Comparison of ENCODE assay signal across 8 mouse cellular contexts in the genomic region with DNA sequence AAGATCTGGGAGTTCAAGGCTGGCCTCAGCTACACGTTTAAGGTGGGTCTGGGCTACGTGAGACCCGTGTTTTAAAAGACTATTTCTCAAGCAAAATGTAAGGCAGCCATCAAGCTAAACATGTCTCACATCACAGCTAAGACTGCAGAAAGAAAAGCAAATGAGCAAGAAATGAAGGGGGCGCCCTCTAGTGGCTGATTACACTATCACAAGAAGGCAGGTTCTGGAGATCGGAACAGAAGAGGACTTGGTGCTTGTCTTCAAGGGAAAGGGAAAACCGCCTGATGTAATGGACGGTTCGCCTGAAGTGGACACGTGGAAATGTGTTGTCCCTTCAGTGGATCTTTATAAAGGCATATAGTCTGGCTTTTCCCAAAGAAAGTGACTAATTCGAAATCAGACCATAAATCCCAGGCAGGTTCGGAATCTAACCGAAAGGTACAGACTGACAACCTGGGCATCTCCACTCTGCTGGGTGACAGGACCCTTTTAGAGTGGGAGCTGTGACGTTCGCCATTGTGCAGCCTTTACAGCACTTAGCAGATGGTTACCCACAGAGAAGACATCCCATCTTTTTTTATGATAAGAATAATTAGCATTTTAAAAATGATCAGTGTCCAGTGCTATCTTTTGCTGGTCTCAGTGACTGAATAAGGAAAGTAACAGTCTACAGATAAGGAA. TPM values are rescaled to one million over a fixed set of nuclear protein-coding genes. Genes with fewer than 3 reads are reported as not detected.
DNase-seq lines count a peak whose midpoint lies in the region; ATAC-seq and TF ChIP-seq lines count a peak whose summit lies in the region.

No protein-coding gene starts in this region.

- TF ChIP-seq CTCF in cerebellum, adult 2 months (IDR thresholded peaks at IDR 0.05; ENCODE audit: borderline replicate concordance, insufficient read depth, low read depth, low read length): peak; percentile 59; the same call in 1 of the 2 replicates
- peak; percentile 98 for TF ChIP-seq CTCF in midbrain, postnatal 0 days (IDR thresholded peaks at IDR 0.05)
- TF ChIP-seq CTCF in spleen, adult 2 months (IDR thresholded peaks at IDR 0.05; ENCODE audit: extremely low read depth, insufficient read depth, insufficient read length, insufficient replicate concordance): peak; percentile 54; the same call in 1 of the 2 replicates

- no peak overlapping the region for H3K27ac ChIP-seq in kidney, embryonic 14.5 days (ENCODE audit: low read depth, low read length)
- no peak overlapping the region for H3K27ac ChIP-seq in cerebellum, adult 2 months (ENCODE audit: insufficient read depth, low read length)
- no peak overlapping the region for H3K27ac ChIP-seq in midbrain, postnatal 0 days (ENCODE audit: low read depth, low read length)
- no peak overlapping the region for H3K27ac ChIP-seq in spleen, adult 2 months (ENCODE audit: insufficient read depth, low read length)

- TF ChIP-seq POLR2A in cerebellum, adult 2 months (IDR thresholded peaks at IDR 0.05; ENCODE audit: borderline replicate concordance, insufficient read depth, low read length): no peak
- TF ChIP-seq POLR2A in spleen, adult 2 months (IDR thresholded peaks at IDR 0.05; ENCODE audit: low read depth, low read length): no peak

- H3K27me3 ChIP-seq in kidney, embryonic 14.5 days (ENCODE audit: control insufficient read depth, insufficient read depth, low read length): no peaks in the 10 kb centered on the region
- no peaks in the 10 kb centered on the region for H3K27me3 ChIP-seq in cerebellum, adult 2 months (ENCODE audit: control insufficient read depth, insufficient read depth, low read length)
- no peaks in the 10 kb centered on the region for H3K27me3 ChIP-seq in midbrain, postnatal 0 days (ENCODE audit: insufficient read depth, low read length)
- H3K27me3 ChIP-seq in spleen, adult 2 months (ENCODE audit: control insufficient read depth, insufficient read depth, low read length): no peaks in the 10 kb centered on the region

- peak; percentile 77 for DNase-seq in kidney, adult 18-20 months
- DNase-seq in cerebellum, adult 2 months: peak; percentile 71 to 79
- peak; percentile 76 to 96 for DNase-seq in frontal cortex, adult 2 months (ENCODE audit: extremely low spot score in 1 of 2, low spot score in 1 of 2)
- DNase-seq in induced T-regulatory cell, adult 2 months (ENCODE audit: low read depth): peak; percentile 92
- peak; percentile 78 for DNase-seq in left cerebral cortex, postnatal 4 days
- DNase-seq in midbrain, postnatal 0 days (ENCODE audit: low spot score): peak; percentile 85
- DNase-seq in spleen, adult 2 months (ENCODE audit: low read depth in 1 of 2, low spot score in 2 of 2): peak; percentile 57 to 72

- no peak overlapping the region for H3K4me2 ChIP-seq in kidney, embryonic 14.5 days (replicated peaks; ENCODE audit: low read depth, low read length)
- H3K4me2 ChIP-seq in midbrain, postnatal 0 days (ENCODE audit: low read depth, low read length, poor library complexity, severe bottlenecking): no peak overlapping the region

- H3K4me3 ChIP-seq in kidney, embryonic 14.5 days (ENCODE audit: low read length): no peak overlapping the region
- no peak overlapping the region for H3K4me3 ChIP-seq in cerebellum, adult 2 months (replicated peaks; ENCODE audit: insufficient read depth, low read depth, low read length)
- H3K4me3 ChIP-seq in midbrain, postnatal 0 days (ENCODE audit: low read depth, low read length): no peak overlapping the region
- H3K4me3 ChIP-seq in spleen, adult 2 months (ENCODE audit: extremely low read depth, insufficient read depth, insufficient read length): no peak overlapping the region

- no peak; the same call in 1 of the 2 replicates for ATAC-seq in kidney, embryonic 14.5 days (ENCODE audit: low FRiP score, low TSS enrichment)
- ATAC-seq in midbrain, postnatal 0 days (ENCODE audit: low FRiP score): no peak

- 28% methylated on average over 14 of the region's 14 CpGs for WGBS in kidney, embryonic 14.5 days
- 23% methylated on average over 14 of the region's 14 CpGs for WGBS in cerebellum, adult 2 months
- WGBS in midbrain, postnatal 0 days: 21% methylated on average over 14 of the region's 14 CpGs
- WGBS in spleen, adult 2 months: 30% methylated on average over 14 of the region's 14 CpGs

- no peak overlapping the region for H3K9ac ChIP-seq in kidney, embryonic 14.5 days (ENCODE audit: low read depth, low read length)
- H3K9ac ChIP-seq in midbrain, postnatal 0 days (replicated peaks; ENCODE audit: low read length, poor library complexity, severe bottlenecking): no peak overlapping the region

- no peaks in the 10 kb centered on the region for H3K4me1 ChIP-seq in kidney, embryonic 14.5 days (ENCODE audit: control insufficient read depth, insufficient read depth, low read length)
- no peaks in the 10 kb centered on the region for H3K4me1 ChIP-seq in cerebellum, adult 2 months (ENCODE audit: control insufficient read depth, insufficient read depth, low read length)
- no peaks in the 10 kb centered on the region for H3K4me1 ChIP-seq in midbrain, postnatal 0 days (ENCODE audit: insufficient read depth, low read length)
- no peaks in the 10 kb centered on the region for H3K4me1 ChIP-seq in spleen, adult 2 months (ENCODE audit: control insufficient read depth, insufficient read depth, insufficient read length)

- no peaks in the 10 kb centered on the region for H3K9me3 ChIP-seq in kidney, embryonic 14.5 days (ENCODE audit: control insufficient read depth, low read length)
- no peaks in the 10 kb centered on the region for H3K9me3 ChIP-seq in midbrain, postnatal 0 days (ENCODE audit: low read length)

- intact Hi-C loops in left cerebral cortex, postnatal 4 days (cut with DNase I): no loop called here

- H3K36me3 ChIP-seq in kidney, embryonic 14.5 days (ENCODE audit: control insufficient read depth, insufficient read depth, low read length): no peaks in the 10 kb centered on the region
- no peaks in the 10 kb centered on the region for H3K36me3 ChIP-seq in midbrain, postnatal 0 days (ENCODE audit: insufficient read depth, low read length)
- H3K36me3 ChIP-seq in spleen, adult 2 months (ENCODE audit: control insufficient read depth, insufficient read depth, low read length): no peaks in the 10 kb centered on the region

RNA-seq across cellular contexts. Expression of a gene that starts 13.1 kb away (rescaled TPM):
- 105 and 129 TPM in 2 replicates for polyA plus RNA-seq in kidney, embryonic 14.5 days (2014; fragmentation: Nextera tagmentation; extraction: Ambion mirVana)
- 102 and 103 TPM in 2 replicates for polyA plus RNA-seq in cerebellum, adult 2 months (2012; rRNA removed)
- polyA plus RNA-seq in frontal cortex, adult 2 months (2012; rRNA removed): 75.9 and 87.6 TPM in 2 replicates
- 10 to 100 TPM; 12.5 to 14.0 TPM for total RNA-seq in left cerebral cortex, postnatal 4 days (2021)
- total RNA-seq in midbrain, postnatal 0 days (2014; rRNA removed): 51.9 TPM in 2 replicates
- polyA plus RNA-seq in midbrain, postnatal 0 days (2015; fragmentation: Nextera tagmentation; extraction: Ambion mirVana): 74.3 and 79.3 TPM in 2 replicates
- polyA plus RNA-seq in spleen, adult 2 months (2012; rRNA removed): 11.4 and 15.6 TPM in 2 replicates

RNA-seq across cellular contexts. Expression of a gene that starts 20.6 kb away (rescaled TPM):
- polyA plus RNA-seq in kidney, embryonic 14.5 days (2014; fragmentation: Nextera tagmentation; extraction: Ambion mirVana): 58.2 and 65.2 TPM in 2 replicates
- polyA plus RNA-seq in cerebellum, adult 2 months (2012; rRNA removed): 27.0 and 28.5 TPM in 2 replicates
- 24.5 and 25.0 TPM in 2 replicates for polyA plus RNA-seq in frontal cortex, adult 2 months (2012; rRNA removed)
- 10 to 100 TPM; 36.6 to 41.8 TPM for total RNA-seq in left cerebral cortex, postnatal 4 days (2021)
- 16.5 and 21.3 TPM in 2 replicates for total RNA-seq in midbrain, postnatal 0 days (2014; rRNA removed)
- polyA plus RNA-seq in midbrain, postnatal 0 days (2015; fragmentation: Nextera tagmentation; extraction: Ambion mirVana): 55.4 and 58.3 TPM in 2 replicates
- polyA plus RNA-seq in spleen, adult 2 months (2012; rRNA removed): 2.3 and 3.1 TPM in 2 replicates
